In the genomic region with DNA sequence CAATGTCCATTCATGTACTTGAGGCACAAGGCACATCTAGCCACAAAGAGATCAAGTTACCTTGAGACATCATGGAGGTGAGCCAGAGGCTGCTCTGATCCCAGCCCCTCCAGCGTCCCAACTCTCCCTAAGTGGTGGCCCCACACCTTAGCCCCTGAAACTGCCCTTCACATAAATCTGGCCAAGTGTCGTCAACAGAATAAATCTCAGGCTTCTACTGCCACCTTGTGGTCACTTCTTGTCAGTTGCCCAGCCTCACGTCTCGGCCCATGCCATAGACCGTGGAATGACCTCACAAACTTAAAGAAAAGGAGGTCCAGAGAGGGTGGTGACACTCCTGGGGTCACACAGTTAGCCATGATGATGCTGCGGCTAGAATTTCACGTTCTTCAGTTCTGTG, we compare ENCODE assay signal across 8 mouse cellular contexts.
DNase-seq lines count a peak whose midpoint lies in the region; ATAC-seq and TF ChIP-seq lines count a peak whose summit lies in the region.

No protein-coding gene starts in this region.

- no peaks in the 10 kb centered on the region for H3K9me3 ChIP-seq in kidney, embryonic 14.5 days (ENCODE audit: control insufficient read depth, low read length)
- no peaks in the 10 kb centered on the region for H3K9me3 ChIP-seq in limb, embryonic 13.5 days
- no peaks in the 10 kb centered on the region for H3K9me3 ChIP-seq in stomach, postnatal 0 days (ENCODE audit: control insufficient read depth, low read length)

- no peaks in the 10 kb centered on the region for H3K79me2 ChIP-seq in heart, adult 2 months (replicated peaks; ENCODE audit: control insufficient read depth, insufficient read depth, low read length)

- ATAC-seq in kidney, embryonic 14.5 days (ENCODE audit: low FRiP score, low TSS enrichment), result peak; percentile 75
- ATAC-seq in limb, embryonic 13.5 days (ENCODE audit: low FRiP score, low read depth), result peak; percentile 75
- peak; percentile 87 for ATAC-seq in monocyte, adult 5-6 weeks (replicated peaks; ENCODE audit: insufficient number of reproducible peaks, low FRiP score, low TSS enrichment, poor library complexity, severe bottlenecking)
- peak; percentile 53; the same call in 1 of the 2 replicates for ATAC-seq in stomach, postnatal 0 days (ENCODE audit: low FRiP score, low TSS enrichment)

- peak; percentile 28 for DNase-seq in 3134 (ENCODE audit: extremely low read depth, insufficient read length, low spot score)
- peak; percentile 49 to 63 for DNase-seq in adrenal gland, adult 18-20 months (ENCODE audit: low spot score in 2 of 2)
- peak; percentile 88 for DNase-seq in embryo, embryonic 11 days
- DNase-seq in heart, adult 2 months, result peak; percentile 47 to 63
- DNase-seq in stomach, postnatal 0 days (ENCODE audit: low spot score), result peak; percentile 61

- H3K4me3 ChIP-seq in heart, adult 2 months, result no peak overlapping the region
- no peak overlapping the region for H3K4me3 ChIP-seq in kidney, embryonic 14.5 days (ENCODE audit: low read length)
- no peak overlapping the region for H3K4me3 ChIP-seq in limb, embryonic 13.5 days
- H3K4me3 ChIP-seq in stomach, postnatal 0 days (ENCODE audit: low read depth, low read length), result no peak overlapping the region

- H3K27me3 ChIP-seq in heart, adult 2 months (ENCODE audit: control insufficient read depth, insufficient read depth, low read length), result no peaks in the 10 kb centered on the region
- no peaks in the 10 kb centered on the region; the same call in 1 of the 2 replicates for H3K27me3 ChIP-seq in kidney, embryonic 14.5 days (ENCODE audit: control insufficient read depth, insufficient read depth, low read length)
- H3K27me3 ChIP-seq in limb, embryonic 13.5 days, result 0 out of 2 replicates have a peak, but pooled peaks cover 8% of the 10 kb centered on the region
- no peaks in the 10 kb centered on the region for H3K27me3 ChIP-seq in stomach, postnatal 0 days (ENCODE audit: control insufficient read depth, insufficient read depth, low read length)

- H3K27ac ChIP-seq in heart, adult 2 months, result no peak overlapping the region
- no peak overlapping the region for H3K27ac ChIP-seq in kidney, embryonic 14.5 days (ENCODE audit: low read depth, low read length)
- no peak overlapping the region for H3K27ac ChIP-seq in limb, embryonic 13.5 days
- no peak overlapping the region for H3K27ac ChIP-seq in stomach, postnatal 0 days (replicated peaks)

- WGBS in heart, adult 2 months, result 4% methylated on average over 7 of the region's 7 CpGs
- 4% methylated on average over 7 of the region's 7 CpGs for WGBS in kidney, embryonic 14.5 days
- WGBS in limb, embryonic 13.5 days, result 4% methylated on average over 7 of the region's 7 CpGs
- 7% methylated on average over 7 of the region's 7 CpGs for WGBS in stomach, postnatal 0 days

- intact Hi-C loops in heart, adult 2 months (cut with DNase I), result loop anchor here (1.0 to 5.0 kb wide), 5 partner anchors 129 to 1472 kb away; partner anchors contain the start of gene Sdk1

- H3K4me2 ChIP-seq in kidney, embryonic 14.5 days (replicated peaks; ENCODE audit: low read depth, low read length), result no peak overlapping the region
- H3K4me2 ChIP-seq in limb, embryonic 13.5 days (replicated peaks), result no peak overlapping the region
- H3K4me2 ChIP-seq in stomach, postnatal 0 days (replicated peaks; ENCODE audit: low read depth), result no peak overlapping the region

- peak; percentile 94 for TF ChIP-seq CTCF in heart, adult 2 months (IDR thresholded peaks at IDR 0.05)
- peak; percentile 93 for TF ChIP-seq CTCF in stomach, postnatal 0 days (IDR thresholded peaks at IDR 0.05; ENCODE audit: low read depth)

- no peak for TF ChIP-seq POLR2A in heart, adult 2 months (IDR thresholded peaks at IDR 0.05; ENCODE audit: insufficient read depth, low read depth, low read length)

- peaks cover 3% of the 10 kb centered on the region for H3K4me1 ChIP-seq in heart, adult 2 months (ENCODE audit: control insufficient read depth, insufficient read depth, low read length)
- H3K4me1 ChIP-seq in kidney, embryonic 14.5 days (ENCODE audit: control insufficient read depth, insufficient read depth, low read length), result no peaks in the 10 kb centered on the region
- no peaks in the 10 kb centered on the region for H3K4me1 ChIP-seq in limb, embryonic 13.5 days
- no peaks in the 10 kb centered on the region for H3K4me1 ChIP-seq in stomach, postnatal 0 days (replicated peaks; ENCODE audit: control insufficient read depth, insufficient read depth)

- TF ChIP-seq EP300 in heart, adult 2 months (IDR thresholded peaks at IDR 0.05; ENCODE audit: insufficient read depth, low read depth, low read length), result 0 out of 2 replicates have a peak, but pooled peaks have one; percentile 49
- no peak for TF ChIP-seq EP300 in stomach, postnatal 0 days (optimal IDR thresholded peaks at IDR 0.05)

- H3K36me3 ChIP-seq in heart, adult 2 months (ENCODE audit: control insufficient read depth, insufficient read depth, low read length), result no peaks in the 10 kb centered on the region
- no peaks in the 10 kb centered on the region for H3K36me3 ChIP-seq in kidney, embryonic 14.5 days (ENCODE audit: control insufficient read depth, insufficient read depth, low read length)
- H3K36me3 ChIP-seq in limb, embryonic 13.5 days, result no peaks in the 10 kb centered on the region
- H3K36me3 ChIP-seq in stomach, postnatal 0 days (ENCODE audit: control insufficient read depth, insufficient read depth, low read length), result no peaks in the 10 kb centered on the region

- H3K9ac ChIP-seq in heart, adult 2 months (ENCODE audit: low read depth, low read length), result no peak overlapping the region
- no peak overlapping the region for H3K9ac ChIP-seq in kidney, embryonic 14.5 days (ENCODE audit: low read depth, low read length)
- H3K9ac ChIP-seq in limb, embryonic 13.5 days, result no peak overlapping the region
- H3K9ac ChIP-seq in stomach, postnatal 0 days (ENCODE audit: low read length), result no peak overlapping the region

Comparison
In these comparisons a context has a peak if more than half of its experiments do, and no peak if none do; other contexts are left out.
1. DNase-seq: peak in every context shown above with its lines; median percentile 88 in embryo, embryonic 11 days; 61 in stomach, postnatal 0 days; 56 in adrenal gland, adult 18-20 months; 55 in heart, adult 2 months; 28 in 3134.